Mouse (Mus musculus): ENCODE results near the gene Nfxl1. TPM values are rescaled to one million over a fixed set of nuclear protein-coding genes. Genes with fewer than 3 reads are reported as not detected.

Nfxl1 gene
- polyA plus RNA-seq, 1 experiment from 2014 or later = 25.4 TPM

DNA sequence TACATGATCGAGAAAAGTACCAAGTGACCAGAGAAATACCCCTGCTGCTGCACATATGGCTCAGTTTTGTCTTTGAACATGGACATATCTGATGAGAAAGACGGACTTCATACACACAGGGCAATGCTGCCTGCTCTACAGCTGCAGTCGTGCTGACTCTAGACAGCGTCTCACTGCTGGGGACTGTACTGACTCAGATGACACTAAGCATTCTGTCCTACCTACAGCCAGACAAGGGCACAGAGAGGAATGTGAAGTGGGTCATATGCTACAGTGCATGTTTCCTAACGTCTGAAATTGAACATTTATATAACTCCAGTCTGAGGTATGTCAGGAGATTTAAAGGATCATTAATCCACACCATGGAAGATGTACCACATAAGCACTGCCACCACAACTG lies 45.7 kb downstream of the Nfxl1 start:
- H3K27me3 ChIP-seq (ENCODE audit: insufficient read depth, low read length) = no peaks in the 10 kb centered on the region
- WGBS = 79% methylated on average over 5 of the region's 5 CpGs
- peaks cover 34% of the 10 kb centered on the region for H3K36me3 ChIP-seq (ENCODE audit: insufficient read depth)
- no peak overlapping the region for H3K27ac ChIP-seq (ENCODE audit: low read depth)
- no peak overlapping the region for H3K4me2 ChIP-seq
- H3K4me1 ChIP-seq (ENCODE audit: insufficient read depth) = no peaks in the 10 kb centered on the region
- no peak overlapping the region for H3K4me3 ChIP-seq (ENCODE audit: low read depth, low read length)
- no peaks in the 10 kb centered on the region for H3K9me3 ChIP-seq (ENCODE audit: low read depth, low read length)
- TF ChIP-seq CTCF (IDR thresholded peaks at IDR 0.05; ENCODE audit: low read depth) = no peak
- no peak overlapping the region for H3K9ac ChIP-seq
- DNase-seq (no peak), ATAC-seq (ENCODE audit: insufficient read depth) (no peak)

DNA sequence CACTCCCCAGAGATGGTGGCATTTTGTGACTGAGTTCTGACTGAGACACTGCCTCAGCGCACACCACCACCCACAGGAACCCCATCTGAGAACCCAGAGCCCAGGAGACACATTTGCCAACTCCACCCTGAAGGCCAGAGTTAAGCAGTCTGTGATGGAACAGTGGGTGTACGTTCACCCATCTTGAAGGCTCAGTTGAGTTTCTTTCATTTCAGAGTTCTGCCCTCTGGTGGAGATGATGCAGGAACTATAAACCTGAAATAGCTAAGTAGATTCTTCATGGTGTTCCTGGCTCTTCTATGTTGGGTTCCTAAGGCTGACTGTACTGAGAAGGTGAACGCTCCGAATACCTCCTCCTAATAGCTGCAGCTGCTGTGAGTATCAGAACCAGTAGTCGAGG lies 53.7 kb downstream of the Nfxl1 start:
- Histone ChIP-seq H3K27ac (ENCODE audit: low read depth) (no peak overlapping the region), H3K4me1 (ENCODE audit: insufficient read depth) (no peaks in the 10 kb centered on the region), H3K4me3 (ENCODE audit: low read depth, low read length) (no peak overlapping the region), H3K9me3 (ENCODE audit: low read depth, low read length) (no peaks in the 10 kb centered on the region), H3K4me2 (no peak overlapping the region), H3K36me3 (ENCODE audit: insufficient read depth) (no peaks in the 10 kb centered on the region), H3K9ac (no peak overlapping the region), H3K27me3 (ENCODE audit: insufficient read depth, low read length) (peaks cover 32% of the 10 kb centered on the region)
- ATAC-seq (ENCODE audit: insufficient read depth) (no peak), DNase-seq (peak; percentile 76)
- peak; percentile 61 for TF ChIP-seq CTCF (IDR thresholded peaks at IDR 0.05; ENCODE audit: low read depth)
- WGBS = 67% methylated on average over 5 of the region's 5 CpGs

DNA sequence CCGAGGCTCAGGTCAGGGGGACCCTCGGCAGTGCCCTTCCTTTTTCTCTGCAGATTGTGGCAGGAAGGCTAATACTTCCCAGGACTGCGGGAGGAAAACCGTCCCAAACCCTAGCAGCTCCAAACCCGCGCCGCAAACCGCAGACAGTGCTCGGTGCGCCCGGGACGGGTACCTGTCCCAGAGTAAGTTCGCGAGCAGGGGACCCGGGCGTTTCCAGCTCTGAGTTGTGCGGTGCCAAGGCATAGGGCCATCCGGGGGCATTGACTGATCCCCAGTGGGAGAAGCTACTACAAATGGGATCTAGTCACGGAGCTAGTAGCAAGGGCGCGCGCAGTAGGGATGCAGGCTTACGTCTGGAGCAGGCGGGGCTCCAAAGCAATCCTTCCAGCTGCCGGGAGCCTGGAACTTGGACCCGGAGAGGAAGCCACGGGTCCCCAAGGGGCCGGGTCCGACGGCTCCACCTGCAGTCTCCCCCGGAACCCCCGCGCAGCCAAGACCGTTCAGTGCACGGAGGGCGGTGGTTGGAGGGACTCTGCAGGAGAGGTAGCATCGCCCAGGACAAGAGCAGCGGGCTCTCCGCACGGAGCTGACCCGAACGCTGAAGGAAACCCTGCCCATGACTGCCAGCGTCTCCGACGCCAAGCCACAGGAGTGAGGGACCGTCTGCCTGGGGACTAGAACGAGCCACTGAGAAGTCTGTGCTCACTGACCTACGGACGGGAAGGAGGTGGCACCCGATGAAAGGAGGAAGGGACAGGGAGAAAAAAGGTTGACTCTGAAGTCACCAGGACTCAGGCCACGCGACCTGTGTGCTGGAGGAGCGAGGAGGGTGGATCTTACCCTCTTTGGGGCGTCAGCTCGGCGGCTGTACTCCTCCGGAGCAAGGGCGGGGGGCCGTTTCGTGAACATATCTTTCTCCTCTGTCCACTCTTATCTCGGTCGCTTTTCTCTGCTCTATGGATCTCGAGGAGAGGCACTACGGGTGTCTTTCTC lies 55.7 kb downstream of the Nfxl1 start, which contains the start of gene Corin:
Corin (minus strand) TSS at position 943 of the 993 bp plus-strand sequence.
- Histone ChIP-seq H3K4me2 (peak within 1 kb of the TSS; percentile 74), H3K27ac (ENCODE audit: low read depth) (no peak within 1 kb of the TSS), H3K27me3 (ENCODE audit: insufficient read depth, low read length) (peaks cover 32% of the 10 kb centered on the region), H3K9ac (peak within 1 kb of the TSS; percentile 40), H3K4me1 (ENCODE audit: insufficient read depth) (no peaks in the 10 kb centered on the region), H3K36me3 (ENCODE audit: insufficient read depth) (no peaks in the 10 kb centered on the region), H3K4me3 (ENCODE audit: low read depth, low read length) (peak within 1 kb of the TSS; percentile 41), H3K9me3 (ENCODE audit: low read depth, low read length) (no peaks in the 10 kb centered on the region)
- WGBS = under 1% methylated on average over 64 of the region's 64 CpGs
- ATAC-seq (ENCODE audit: insufficient read depth) = peak; percentile 48; the same call in 1 of the 2 replicates
- peak; percentile 40 for DNase-seq
- TF ChIP-seq CTCF (IDR thresholded peaks at IDR 0.05; ENCODE audit: low read depth) = no peak

DNA sequence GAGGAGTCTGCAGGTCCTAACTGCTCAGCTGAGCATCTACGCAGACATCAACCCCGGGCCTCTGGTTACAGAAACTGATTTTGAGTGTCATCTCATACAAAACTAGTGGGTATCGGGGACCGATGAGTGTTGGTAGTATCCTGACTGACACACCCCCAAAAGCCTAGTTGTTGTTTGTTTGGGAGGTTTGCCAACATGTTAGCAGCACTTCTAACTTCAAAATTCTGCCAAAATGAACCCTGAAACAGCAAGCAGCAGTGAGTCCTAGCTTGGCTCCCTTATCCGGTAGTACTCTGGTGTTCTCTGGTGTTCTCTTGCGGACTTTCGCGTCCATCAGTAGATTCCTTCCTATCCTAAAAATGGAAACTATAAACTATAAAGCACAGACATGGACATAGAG lies 56.7 kb downstream of the Nfxl1 start:
- no peaks in the 10 kb centered on the region for H3K4me1 ChIP-seq (ENCODE audit: insufficient read depth)
- 55% methylated on average over 8 of the region's 8 CpGs for whole genome bisulfite sequencing
- no peak overlapping the region for H3K4me3 ChIP-seq (ENCODE audit: low read depth, low read length)

DNA sequence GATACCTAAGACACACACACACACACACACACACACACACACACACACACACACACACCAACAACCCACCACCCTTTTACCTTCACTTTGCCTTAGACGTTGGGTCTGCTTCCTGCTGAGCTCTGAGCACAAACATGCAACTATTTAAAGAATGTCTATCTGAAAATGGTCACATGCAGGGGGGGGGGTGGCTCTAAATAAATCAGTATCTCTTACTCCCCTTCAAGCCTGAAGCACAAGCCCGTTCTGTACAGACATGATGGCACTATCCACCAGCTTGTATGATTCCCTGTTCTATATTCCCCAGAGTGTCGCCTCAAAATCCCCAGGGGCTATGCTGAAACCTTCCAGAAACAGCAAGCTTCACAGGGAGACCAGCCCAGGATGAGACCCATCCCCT lies 57.7 kb downstream of the Nfxl1 start:
- Histone ChIP-seq H3K4me3 (ENCODE audit: low read depth, low read length) (no peak overlapping the region), H3K27me3 (ENCODE audit: insufficient read depth, low read length) (peaks cover 32% of the 10 kb centered on the region), H3K4me1 (ENCODE audit: insufficient read depth) (no peaks in the 10 kb centered on the region), H3K27ac (ENCODE audit: low read depth) (no peak overlapping the region), H3K36me3 (ENCODE audit: insufficient read depth) (no peaks in the 10 kb centered on the region), H3K4me2 (no peak overlapping the region), H3K9ac (no peak overlapping the region), H3K9me3 (ENCODE audit: low read depth, low read length) (no peaks in the 10 kb centered on the region)
- no peak for TF ChIP-seq CTCF (IDR thresholded peaks at IDR 0.05; ENCODE audit: low read depth)
- DNase-seq (no peak), ATAC-seq (ENCODE audit: insufficient read depth) (no peak)
- 49% methylated on average over 3 of the region's 3 CpGs for WGBS

More for the DNA sequence above, 56.7 kb downstream of the Nfxl1 start:
- H3K27ac ChIP-seq (ENCODE audit: low read depth) = no peak overlapping the region
- no peak overlapping the region for H3K9ac ChIP-seq
- no peaks in the 10 kb centered on the region for H3K9me3 ChIP-seq (ENCODE audit: low read depth, low read length)
- H3K4me2 ChIP-seq = peak overlapping the region; percentile 74
- peak; percentile 45 for DNase-seq
- no peak; the same call in 1 of the 2 replicates for ATAC-seq (ENCODE audit: insufficient read depth)
- no peaks in the 10 kb centered on the region for H3K36me3 ChIP-seq (ENCODE audit: insufficient read depth)
- 0 out of 2 replicates have a peak, but pooled peaks have one; percentile 9 for TF ChIP-seq CTCF (IDR thresholded peaks at IDR 0.05; ENCODE audit: low read depth)
- peaks cover 32% of the 10 kb centered on the region for H3K27me3 ChIP-seq (ENCODE audit: insufficient read depth, low read length)

DNA sequence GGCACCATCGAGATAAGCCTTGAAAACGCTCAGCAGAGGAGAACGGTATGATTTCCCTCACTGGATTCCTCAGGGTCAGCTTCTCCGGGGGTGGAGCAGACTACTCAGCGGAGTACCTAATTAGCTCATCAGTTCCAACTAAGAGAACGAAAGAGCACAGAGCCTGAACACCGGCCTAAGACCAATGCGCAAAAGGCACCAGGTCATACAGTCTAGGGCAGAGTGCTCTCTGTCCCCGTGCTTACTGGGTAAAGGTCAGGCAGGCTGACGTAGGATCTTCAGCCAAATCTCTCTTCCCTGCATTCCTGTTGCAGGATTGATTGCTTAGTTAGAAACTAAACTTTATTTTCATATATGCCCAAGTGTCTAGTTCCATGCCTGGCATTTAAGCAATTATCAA lies 61.2 kb downstream of the Nfxl1 start:
- H3K4me1 ChIP-seq (ENCODE audit: insufficient read depth) = no peaks in the 10 kb centered on the region

DNA sequence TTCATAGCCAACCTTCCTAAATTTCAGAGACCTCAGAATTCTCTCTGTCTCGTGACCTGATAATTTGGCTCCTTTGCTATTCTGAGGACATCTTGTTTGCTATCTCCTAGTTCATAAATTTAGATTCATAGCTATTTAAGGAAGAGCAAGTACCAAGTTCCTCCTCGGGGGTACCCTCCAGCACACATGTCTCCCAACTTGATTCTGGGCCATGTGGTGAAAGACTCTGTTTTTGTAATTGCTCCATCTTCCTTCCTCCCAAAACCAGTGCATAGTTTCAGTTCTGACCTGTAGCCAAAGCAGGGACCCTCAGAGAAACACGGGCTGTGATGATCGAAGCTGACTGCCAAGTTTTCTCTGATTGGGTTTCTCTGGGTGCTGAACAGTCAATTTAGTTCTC lies 62.7 kb downstream of the Nfxl1 start:
- no peak overlapping the region for H3K9ac ChIP-seq
- H3K4me2 ChIP-seq = no peak overlapping the region
- DNase-seq (no peak), ATAC-seq (ENCODE audit: insufficient read depth) (no peak)
- H3K4me3 ChIP-seq (ENCODE audit: low read depth, low read length) = no peak overlapping the region
- no peaks in the 10 kb centered on the region for H3K27me3 ChIP-seq (ENCODE audit: insufficient read depth, low read length)
- WGBS = 66% methylated on average over 4 of the region's 4 CpGs
- no peaks in the 10 kb centered on the region for H3K4me1 ChIP-seq (ENCODE audit: insufficient read depth)
- no peak overlapping the region for H3K27ac ChIP-seq (ENCODE audit: low read depth)
- H3K36me3 ChIP-seq (ENCODE audit: insufficient read depth) = no peaks in the 10 kb centered on the region
- H3K9me3 ChIP-seq (ENCODE audit: low read depth, low read length) = no peaks in the 10 kb centered on the region
- TF ChIP-seq CTCF (IDR thresholded peaks at IDR 0.05; ENCODE audit: low read depth) = no peak

More for the DNA sequence above, 61.2 kb downstream of the Nfxl1 start:
- ATAC-seq (ENCODE audit: insufficient read depth) = no peak
- Histone ChIP-seq H3K4me3 (ENCODE audit: low read depth, low read length) (no peak overlapping the region), H3K9ac (no peak overlapping the region), H3K27me3 (ENCODE audit: insufficient read depth, low read length) (peaks cover 11% of the 10 kb centered on the region), H3K27ac (ENCODE audit: low read depth) (no peak overlapping the region), H3K4me2 (no peak overlapping the region), H3K36me3 (ENCODE audit: insufficient read depth) (no peaks in the 10 kb centered on the region), H3K9me3 (ENCODE audit: low read depth, low read length) (no peaks in the 10 kb centered on the region)
- 53% methylated on average over 10 of the region's 10 CpGs for WGBS
- no peak for DNase-seq
- TF ChIP-seq CTCF (IDR thresholded peaks at IDR 0.05; ENCODE audit: low read depth) = no peak
